Mouse (Mus musculus) cerebellum, adult 2 months (tissue): Measurements from ENCODE around the gene Tfe3.

Source experiments
- CTCF ChIP-seq: fragments of 200-500 bp; IDR thresholded peaks from 2 replicates; pipeline ENCODE4 v1.5.1; 2011; ENCODE audit warnings: low read depth, mild to moderate bottlenecking, control low read depth, low read length, moderate library complexity, borderline replicate concordance; ENCODE audit not compliant: insufficient read depth
- POLR2A ChIP-seq: fragments of 200-500 bp; IDR thresholded peaks from 2 replicates; pipeline ENCODE4 v1.6.1; 2011; ENCODE audit warnings: low read length, control low read depth, borderline replicate concordance; ENCODE audit not compliant: insufficient read depth

DNA sequence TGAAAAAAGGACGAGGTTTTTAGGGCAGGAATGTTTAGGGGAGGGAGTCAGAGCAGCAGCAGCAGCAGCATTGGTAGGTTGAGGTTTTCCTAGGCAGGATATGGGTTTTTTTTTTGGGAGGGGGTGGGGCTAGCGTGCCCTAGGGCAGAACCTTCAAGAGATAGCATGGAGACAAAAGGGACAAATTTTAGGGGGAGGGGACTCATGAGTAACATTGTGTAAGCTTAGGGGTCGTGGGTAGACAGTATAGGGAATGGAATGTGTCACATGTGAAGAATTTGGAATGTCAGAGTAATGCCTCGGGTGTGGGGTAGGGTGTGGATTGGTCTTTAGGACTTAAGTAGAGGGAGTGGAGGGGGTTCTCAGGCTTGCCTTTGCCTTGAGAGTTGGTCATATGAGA, 39.7 kb upstream of the Tfe3 start:
- TF ChIP-seq CTCF (no peak), POLR2A (no peak)
